Mouse (Mus musculus): ENCODE measurements at regions not wholly inside any gene's neighbourhood (a gene's known extent, or its start where the extent isn't known, plus 50 kb on each side); places are given as distances from the start of the nearest gene placed in this dataset.

- DNase-seq (ENCODE audit: low spot score), result peak; percentile 27
Observed at GRCm38 (mm10) chr2:93135324-93135723, 52.0 kb upstream of the Trp53i11 start.

- DNase-seq (ENCODE audit: low spot score), result no peak
Observed at GRCm38 (mm10) chr2:93133301-93133971, 53.9 kb upstream of the Trp53i11 start.

GRCm38 (mm10) chr2:93131825-93132623 lies 55.3 kb upstream of the Trp53i11 start:
- peak; percentile 82 for DNase-seq (ENCODE audit: low spot score)

GRCm38 (mm10) chr2:93131236-93131635 lies 56.1 kb upstream of the Trp53i11 start:
- DNase-seq (ENCODE audit: low spot score), result no peak

GRCm38 (mm10) chr2:93129176-93129575 lies 58.2 kb upstream of the Trp53i11 start:
- DNase-seq (ENCODE audit: low spot score), result no peak

- DNase-seq (ENCODE audit: low spot score), result peak; percentile 88
Observed at GRCm38 (mm10) chr2:93126595-93127165, 60.7 kb upstream of the Trp53i11 start.

- DNase-seq (ENCODE audit: low spot score), result no peak
Observed at GRCm38 (mm10) chr2:93126112-93126511, 61.2 kb upstream of the Trp53i11 start.

GRCm38 (mm10) chr2:93124866-93125467 lies 62.4 kb upstream of the Trp53i11 start:
- DNase-seq (ENCODE audit: low spot score), result no peak

GRCm38 (mm10) chr2:93123829-93124228 lies 63.5 kb upstream of the Trp53i11 start:
- no peak for DNase-seq (ENCODE audit: low spot score)

GRCm38 (mm10) chr2:93120386-93120785 lies 67.0 kb upstream of the Trp53i11 start:
- DNase-seq (ENCODE audit: low spot score), result no peak

GRCm38 (mm10) chr2:93119001-93119400 lies 68.3 kb upstream of the Trp53i11 start:
- DNase-seq (ENCODE audit: low spot score), result no peak

GRCm38 (mm10) chr2:93115303-93115702 lies 69.3 kb upstream of the Prdm11 start:
- DNase-seq (ENCODE audit: low spot score), result no peak

GRCm38 (mm10) chr2:93113929-93114328 lies 68.0 kb upstream of the Prdm11 start:
- DNase-seq (ENCODE audit: low spot score), result no peak

- DNase-seq (ENCODE audit: low spot score), result no peak
Observed at GRCm38 (mm10) chr2:93112320-93112719, 66.4 kb upstream of the Prdm11 start.

GRCm38 (mm10) chr2:93110898-93111297 lies 64.9 kb upstream of the Prdm11 start:
- DNase-seq (ENCODE audit: low spot score), result no peak

- no peak for DNase-seq (ENCODE audit: low spot score)
Observed at GRCm38 (mm10) chr2:93106581-93106980, 60.6 kb upstream of the Prdm11 start.

- DNase-seq (ENCODE audit: low spot score), result no peak
Observed at GRCm38 (mm10) chr2:93101991-93102390, 56.0 kb upstream of the Prdm11 start.

- no peak for DNase-seq (ENCODE audit: low spot score)
Observed at GRCm38 (mm10) chr2:93099780-93100179, 53.8 kb upstream of the Prdm11 start.

- no peak for DNase-seq (ENCODE audit: low spot score)
Observed at GRCm38 (mm10) chr2:93097016-93097415, 51.0 kb upstream of the Prdm11 start.

GRCm38 (mm10) chr2:93096078-93096729 lies 50.2 kb upstream of the Prdm11 start:
- DNase-seq (ENCODE audit: low spot score), result no peak

Measured in lung, postnatal 25 days (tissue).